Mouse (Mus musculus) right cerebral cortex, postnatal 4 days (tissue): Measurements from ENCODE around the gene Nsmce1.
"Not testable (repeated sequence)": the region's sequence is repeated elsewhere in the genome, so short reads cannot be mapped to it uniquely, and the experiment has no call there.

Experiments
- DNase-seq: peaks from one replicate; pipeline ENCODE4 v3.0.0-alpha.2; 2022

Gene Nsmce1

DNA sequence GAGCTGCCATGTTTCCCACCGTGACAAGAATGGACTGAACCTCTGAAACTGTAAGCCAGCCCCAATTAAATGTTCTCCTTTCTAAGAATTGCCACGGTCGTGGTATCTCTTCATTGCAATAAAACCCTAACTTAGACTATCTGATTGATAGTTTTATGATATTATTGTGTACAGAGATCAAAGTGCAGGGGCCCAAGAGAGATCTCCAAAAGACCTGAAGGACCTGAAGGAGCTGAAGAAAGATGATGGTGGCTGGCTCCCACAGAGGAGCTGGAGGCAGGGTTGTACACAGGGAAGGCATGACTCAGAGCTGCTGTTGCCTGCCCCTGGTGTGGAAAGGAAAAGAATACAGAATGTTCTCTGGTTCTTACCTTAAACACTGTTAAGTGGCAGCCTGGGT is 57.5 kb downstream of the Nsmce1 start:
- DNase-seq: no peak

DNA sequence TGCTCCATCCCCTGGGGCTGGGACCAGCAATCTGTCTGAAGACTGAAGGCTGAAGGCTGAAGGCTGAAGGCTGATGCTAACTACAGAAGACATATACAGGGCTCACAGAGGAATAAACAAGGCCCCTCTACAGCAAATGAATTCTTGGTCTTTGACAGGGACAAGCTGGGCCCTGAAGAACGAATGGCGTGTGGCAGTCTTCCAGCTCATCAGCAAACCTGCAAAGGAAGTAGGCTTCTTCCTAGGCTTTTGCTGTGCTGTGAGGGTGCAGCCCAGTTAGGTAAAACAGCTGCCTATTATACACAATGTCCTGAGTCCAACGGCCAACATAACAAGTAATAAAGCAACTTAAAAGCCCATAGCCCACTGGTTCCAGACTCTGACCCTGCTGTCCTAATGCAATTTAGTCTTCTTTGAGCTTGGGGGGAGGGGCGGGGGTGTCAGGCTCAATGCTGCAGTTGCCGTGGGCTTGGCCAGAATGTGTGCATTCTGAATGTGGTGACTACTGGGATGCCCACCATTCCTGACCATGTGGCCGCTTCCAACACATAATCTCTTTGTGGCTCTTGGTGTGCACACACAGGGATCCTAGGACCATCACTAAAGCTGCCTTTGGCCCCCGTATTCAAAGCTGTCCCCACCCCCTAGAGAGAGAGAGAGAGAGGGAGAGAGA is 61.1 kb downstream of the Nsmce1 start:
- DNase-seq: no peak

DNA sequence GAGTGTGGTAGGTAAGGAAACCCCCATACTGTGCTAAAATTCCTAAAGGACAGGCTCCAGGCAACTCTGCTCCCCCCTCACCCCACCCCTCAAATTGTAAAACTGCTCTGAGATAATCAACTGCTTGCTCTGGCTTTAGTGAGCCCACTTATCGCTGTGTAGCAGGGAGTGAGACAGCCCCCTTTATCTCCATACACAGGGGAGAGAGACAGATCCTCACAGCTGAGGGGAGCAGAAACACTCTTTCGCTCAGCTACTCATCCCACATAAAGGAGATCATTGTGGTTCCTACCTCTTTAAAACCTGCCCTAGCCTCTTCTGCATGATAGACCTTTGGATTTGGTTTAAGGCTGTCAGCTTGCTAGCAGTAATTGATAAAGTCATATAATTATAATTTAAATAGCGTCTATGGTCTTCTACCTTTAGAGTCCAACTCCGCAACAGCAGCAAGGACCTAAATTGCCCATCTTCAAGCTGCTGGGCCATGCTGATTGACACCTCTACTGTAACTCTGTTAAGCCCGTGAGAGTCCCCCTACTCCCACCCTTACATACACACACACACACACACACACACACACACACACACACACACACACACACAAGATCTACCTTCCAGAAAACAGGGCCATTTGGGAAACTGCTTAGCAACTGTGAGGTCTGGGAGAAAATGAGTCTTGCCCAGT is 62.4 kb downstream of the Nsmce1 start:
- not testable (repeated sequence) for DNase-seq

DNA sequence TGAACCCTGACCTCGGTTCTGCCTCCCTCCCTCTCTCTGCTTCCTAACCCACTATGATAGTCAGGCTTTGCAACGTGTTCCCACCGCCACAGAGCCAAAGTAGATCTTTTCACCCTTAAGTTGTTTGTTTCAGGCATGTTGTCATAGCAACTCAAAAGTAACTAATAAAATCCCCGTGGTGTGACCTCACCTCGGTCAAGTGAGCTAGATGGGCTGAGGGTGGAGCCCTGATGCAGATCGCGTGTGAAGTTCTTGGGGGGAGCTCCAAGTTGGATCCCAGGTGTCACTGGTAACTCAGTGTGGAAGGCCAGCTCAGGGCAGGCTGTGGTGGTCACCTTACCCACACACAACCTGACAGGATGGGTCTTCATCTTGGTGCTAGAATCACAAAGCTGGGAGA is 63.0 kb downstream of the Nsmce1 start:
- DNase-seq: no peak

DNA sequence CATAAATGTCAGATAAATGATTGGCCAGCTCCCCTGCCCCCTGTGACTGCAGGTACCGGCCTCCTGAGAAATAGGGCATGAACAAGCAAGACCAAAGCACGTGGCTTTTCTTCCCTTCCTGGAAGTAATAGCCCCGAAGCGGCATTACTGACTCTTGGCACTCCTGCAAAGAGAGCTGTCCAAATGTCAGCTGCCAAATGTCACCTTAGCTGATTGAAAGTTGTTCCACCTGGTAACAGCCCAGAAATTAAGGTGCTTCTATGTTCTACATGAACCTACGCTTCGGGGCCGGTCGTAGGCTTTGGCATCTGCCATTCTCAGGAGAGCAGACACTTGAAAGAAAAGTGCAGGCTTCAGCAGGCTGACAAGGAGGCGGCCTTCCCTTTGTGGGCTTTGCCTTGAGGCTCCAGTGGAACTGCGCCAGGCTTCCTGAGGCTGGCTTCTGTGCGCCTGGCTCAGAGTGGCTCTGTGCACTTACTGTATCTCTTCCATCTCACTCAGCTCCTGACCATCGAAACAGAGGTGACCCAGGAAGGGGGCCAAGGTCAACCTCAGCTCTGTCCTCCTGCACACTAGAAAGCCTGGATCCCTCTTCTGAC is 63.8 kb downstream of the Nsmce1 start:
- peak; percentile 8 for DNase-seq

DNA sequence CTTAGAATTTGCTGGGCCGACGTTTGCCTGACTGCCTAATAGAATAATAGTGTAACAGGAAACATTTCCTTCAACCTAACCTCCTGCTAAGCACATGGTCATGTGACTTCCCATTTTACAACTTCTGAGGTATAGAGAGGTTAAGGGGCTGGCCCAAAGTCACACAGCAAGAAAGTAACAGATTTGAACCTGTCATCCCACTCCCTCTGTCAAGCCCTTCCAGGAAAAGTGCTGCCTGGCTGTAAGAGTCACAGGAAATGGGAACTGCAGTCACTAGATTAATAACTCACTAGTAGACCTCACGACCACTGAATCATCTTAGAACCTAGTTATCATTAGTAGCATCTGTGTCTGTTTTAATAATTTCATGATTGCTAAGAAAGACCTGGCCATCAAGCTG is 68.3 kb downstream of the Nsmce1 start:
- DNase-seq: no peak

DNA sequence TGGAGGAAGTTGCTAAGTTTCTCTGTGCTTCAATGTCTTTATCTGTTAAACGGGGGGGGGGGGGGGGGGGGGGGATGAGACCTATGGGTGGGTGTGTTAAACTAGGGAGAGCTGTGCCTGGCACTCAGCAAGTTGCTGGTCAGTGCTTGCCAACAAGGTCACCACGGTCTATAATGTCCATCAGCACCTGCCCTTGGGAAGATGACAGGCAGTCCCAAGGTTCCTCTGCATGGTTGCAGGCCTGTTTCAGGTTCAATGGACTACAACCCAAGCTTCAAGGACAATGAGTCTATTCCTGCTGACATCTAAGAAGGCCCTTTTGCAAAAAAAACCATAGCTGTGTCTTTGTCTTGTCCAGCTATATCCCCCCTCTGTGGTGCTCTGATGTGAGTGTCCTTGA is 69.5 kb downstream of the Nsmce1 start:
- no peak for DNase-seq

DNA sequence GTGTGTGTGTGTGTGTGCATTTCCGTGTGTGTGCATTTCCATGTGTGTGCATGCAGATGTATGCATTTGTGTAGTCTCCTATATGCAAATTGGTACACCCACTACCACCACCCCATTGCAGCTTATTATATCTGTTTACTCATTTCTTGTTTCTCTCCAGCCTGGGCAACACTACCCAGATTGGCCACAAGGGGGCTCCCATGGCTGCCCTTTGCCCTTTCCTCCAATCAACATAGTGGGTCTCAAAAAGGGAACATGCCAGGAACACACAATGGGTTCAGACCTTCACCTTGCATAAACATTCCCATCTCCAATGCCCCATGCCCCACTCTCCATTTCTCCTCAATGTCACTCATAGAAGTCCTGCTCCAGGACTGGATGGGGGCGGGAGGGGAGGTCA is 71.2 kb downstream of the Nsmce1 start:
- DNase-seq: peak; percentile 10

DNA sequence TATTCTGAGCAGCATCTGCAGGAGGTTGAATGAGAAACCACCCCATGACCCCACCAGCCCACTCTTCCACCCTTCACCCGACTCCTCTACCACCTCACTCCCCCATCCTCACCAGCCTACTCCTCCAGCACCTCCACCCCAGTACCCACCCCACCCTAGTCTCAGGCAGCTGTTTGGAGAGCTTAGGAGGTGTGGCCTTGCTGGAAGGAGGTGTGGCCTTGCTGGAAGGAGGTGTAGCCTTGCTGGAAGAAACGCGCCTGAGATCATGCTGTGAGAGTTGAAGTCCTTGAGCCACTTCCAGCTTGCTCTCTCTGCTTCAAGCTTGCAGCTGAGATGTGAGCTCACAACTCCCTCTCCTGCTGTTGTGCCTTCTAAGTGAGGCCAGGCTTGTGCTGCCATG is 73.0 kb downstream of the Nsmce1 start:
- no peak for DNase-seq
